Mouse (Mus musculus) heart, embryonic 11.5 days (tissue): ENCODE results near the gene Fignl1. TPM values are rescaled to one million over a fixed set of nuclear protein-coding genes. Genes with fewer than 3 reads are reported as not detected.

ENCODE experiments used
- ATAC-seq: fragments of 200-750 bp; cut with Nextera tagmentation; replicated peaks from 2 replicates; pipeline ENCODE4 v1.8.0; 2017; ENCODE audit warnings: moderate library complexity; ENCODE audit not compliant: insufficient number of reproducible peaks, low FRiP score, low TSS enrichment
- H3K27ac ChIP-seq: fragments of 300-500 bp; sonication (generic); 2 replicates; pipeline ENCODE4 v1.5.1; 2014; ENCODE audit warnings: mild to moderate bottlenecking, low read depth, low read length
- H3K27me3 ChIP-seq: fragments of 300-500 bp; sonication (generic); 2 replicates; pipeline ENCODE4 v1.6.1; 2014; ENCODE audit warnings: mild to moderate bottlenecking, low read length, mixed read lengths; ENCODE audit not compliant: control insufficient read depth, insufficient read depth
- H3K36me3 ChIP-seq: fragments of 300-500 bp; sonication (generic); 2 replicates; pipeline ENCODE4 v1.6.1; 2014; ENCODE audit warnings: mild to moderate bottlenecking, low read length, moderate library complexity, mixed read lengths; ENCODE audit not compliant: control insufficient read depth, insufficient read depth
- H3K4me1 ChIP-seq: fragments of 300-500 bp; sonication (generic); 2 replicates; pipeline ENCODE4 v1.6.1; 2014; ENCODE audit warnings: low read length; ENCODE audit not compliant: control insufficient read depth, insufficient read depth
- H3K4me2 ChIP-seq: fragments of 300-500 bp; sonication (generic); 2 replicates; pipeline ENCODE4 v1.6.1; 2014; ENCODE audit warnings: mild to moderate bottlenecking, moderate library complexity
- H3K4me3 ChIP-seq: fragments of 300-500 bp; sonication (generic); 2 replicates; pipeline ENCODE4 v1.5.1; 2014; ENCODE audit warnings: low read depth, low read length
- H3K9ac ChIP-seq: fragments of 300-500 bp; sonication (generic); 2 replicates; pipeline ENCODE4 v1.6.1; 2014; ENCODE audit warnings: mild to moderate bottlenecking, low read depth, low read length, moderate library complexity
- H3K9me3 ChIP-seq: fragments of 300-500 bp; sonication (generic); replicated peaks from 2 replicates; pipeline ENCODE4 v1.6.1; 2016; ENCODE audit warnings: low read length; ENCODE audit not compliant: control insufficient read depth
- WGBS: fragments of 180-500 bp; shearing (Covaris S2); extraction: QIAGEN DNeasy Blood & Tissue Kit; methylation state at CpG from one replicate; pipeline ENCODE4 v1.1.7; 2014; ENCODE audit not compliant: insufficient replicate concordance; 5-methylcytosine and 5-hydroxymethylcytosine counted together
- polyA plus RNA-seq: library from polyadenylated mRNA; unstranded; fragments of >200 nt; fragmentation: Nextera tagmentation; extraction: Ambion mirVana; gene quantifications from 2 replicates; pipeline ENCODE4 v1.2.1, GENCODE M21; 2014

The Fignl1 gene
- polyA plus RNA-seq, 1 experiment from 2014 or later, result 73.1 TPM

GRCm38 (mm10) chr11:11836713-11837370 lies 28.1 kb upstream of the Fignl1 start:
- peak; percentile 85 for ATAC-seq
- Histone ChIP-seq H3K9me3 (no peaks in the 10 kb centered on the region), H3K27ac (peak overlapping the region; percentile 92), H3K4me1 (peaks cover 75% of the 10 kb centered on the region), H3K4me3 (peak overlapping the region; percentile 16; the same call in 1 of the 2 replicates), H3K4me2 (peak overlapping the region; percentile 52), H3K36me3 (no peaks in the 10 kb centered on the region), H3K27me3 (no peaks in the 10 kb centered on the region), H3K9ac (peak overlapping the region; percentile 71)
- 5% methylated on average over 18 of the region's 18 CpGs for WGBS

GRCm38 (mm10) chr11:11836262-11836661 lies 27.5 kb upstream of the Fignl1 start:
- H3K9ac ChIP-seq, result peak overlapping the region; percentile 71
- H3K4me3 ChIP-seq, result no peak overlapping the region
- H3K9me3 ChIP-seq, result no peaks in the 10 kb centered on the region
- 13% methylated on average over 8 of the region's 8 CpGs for WGBS
- H3K4me1 ChIP-seq, result peaks cover 73% of the 10 kb centered on the region
- no peaks in the 10 kb centered on the region for H3K36me3 ChIP-seq
- H3K27me3 ChIP-seq, result no peaks in the 10 kb centered on the region
- H3K27ac ChIP-seq, result peak overlapping the region; percentile 92
- H3K4me2 ChIP-seq, result peak overlapping the region; percentile 52
- ATAC-seq, result no peak

- no peak for ATAC-seq
- 60% methylated on average over 4 of the region's 4 CpGs for WGBS
- H3K27me3 ChIP-seq, result no peaks in the 10 kb centered on the region
- H3K9ac ChIP-seq, result 0 out of 2 replicates have a peak overlapping the region, but pooled peaks have one; percentile 71
- peaks cover 72% of the 10 kb centered on the region for H3K4me1 ChIP-seq
- H3K36me3 ChIP-seq, result no peaks in the 10 kb centered on the region
- H3K9me3 ChIP-seq, result no peaks in the 10 kb centered on the region
- H3K4me3 ChIP-seq, result no peak overlapping the region
- no peak overlapping the region for H3K4me2 ChIP-seq
- H3K27ac ChIP-seq, result peak overlapping the region; percentile 92
These were observed 27.0 kb upstream of the Fignl1 start for GRCm38 (mm10) chr11:11835791-11836190.

- peak; percentile 39; the same call in 1 of the 2 replicates for ATAC-seq
- H3K36me3 ChIP-seq, result no peaks in the 10 kb centered on the region
- no peak overlapping the region for H3K4me3 ChIP-seq
- H3K9me3 ChIP-seq, result no peaks in the 10 kb centered on the region
- peak overlapping the region; percentile 92 for H3K27ac ChIP-seq
- no peak overlapping the region for H3K4me2 ChIP-seq
- H3K27me3 ChIP-seq, result no peaks in the 10 kb centered on the region
- 12% methylated on average over 6 of the region's 6 CpGs for WGBS
- peaks cover 72% of the 10 kb centered on the region for H3K4me1 ChIP-seq
- no peak overlapping the region for H3K9ac ChIP-seq
These were observed 26.6 kb upstream of the Fignl1 start for GRCm38 (mm10) chr11:11835361-11835760.

- no peak overlapping the region for H3K4me3 ChIP-seq
- H3K36me3 ChIP-seq, result no peaks in the 10 kb centered on the region
- no peak for ATAC-seq
- peak overlapping the region; percentile 63 for H3K9ac ChIP-seq
- no peak overlapping the region for H3K4me2 ChIP-seq
- peaks cover 73% of the 10 kb centered on the region for H3K4me1 ChIP-seq
- H3K27me3 ChIP-seq, result no peaks in the 10 kb centered on the region
- 39% methylated on average over 8 of the region's 8 CpGs for WGBS
- H3K27ac ChIP-seq, result peak overlapping the region; percentile 97
- no peaks in the 10 kb centered on the region for H3K9me3 ChIP-seq
These were observed 24.3 kb upstream of the Fignl1 start for GRCm38 (mm10) chr11:11833100-11833499.

GRCm38 (mm10) chr11:11832755-11833084 lies 24.0 kb upstream of the Fignl1 start:
- H3K4me3 ChIP-seq, result no peak overlapping the region
- ATAC-seq, result no peak
- peak overlapping the region; percentile 97 for H3K27ac ChIP-seq
- peaks cover 72% of the 10 kb centered on the region for H3K4me1 ChIP-seq
- no peak overlapping the region; the same call in 1 of the 2 replicates for H3K4me2 ChIP-seq
- H3K36me3 ChIP-seq, result no peaks in the 10 kb centered on the region
- 18% methylated on average over 6 of the region's 6 CpGs for WGBS
- no peaks in the 10 kb centered on the region for H3K9me3 ChIP-seq
- H3K27me3 ChIP-seq, result no peaks in the 10 kb centered on the region
- peak overlapping the region; percentile 63 for H3K9ac ChIP-seq

GRCm38 (mm10) chr11:11831940-11832754 lies 23.4 kb upstream of the Fignl1 start:
- WGBS, result 2% methylated on average over 6 of the region's 6 CpGs

GRCm38 (mm10) chr11:11831526-11831925 lies 22.8 kb upstream of the Fignl1 start:
- H3K4me3 ChIP-seq, result no peak overlapping the region
- 14% methylated on average over 6 of the region's 6 CpGs for WGBS
- H3K4me1 ChIP-seq, result peaks cover 60% of the 10 kb centered on the region
- H3K9ac ChIP-seq, result peak overlapping the region; percentile 63; the same call in 1 of the 2 replicates
- peak overlapping the region; percentile 97 for H3K27ac ChIP-seq
- ATAC-seq, result no peak
- no peaks in the 10 kb centered on the region for H3K9me3 ChIP-seq
- H3K36me3 ChIP-seq, result no peaks in the 10 kb centered on the region
- peak overlapping the region; percentile 6; the same call in 1 of the 2 replicates for H3K4me2 ChIP-seq
- no peaks in the 10 kb centered on the region for H3K27me3 ChIP-seq

More at GRCm38 (mm10) chr11:11831940-11832754, 23.4 kb upstream of the Fignl1 start:
- peak overlapping the region; percentile 63 for H3K9ac ChIP-seq
- ATAC-seq, result peak; percentile 16; the same call in 1 of the 2 replicates
- no peaks in the 10 kb centered on the region for H3K9me3 ChIP-seq
- H3K4me3 ChIP-seq, result no peak overlapping the region
- H3K27me3 ChIP-seq, result no peaks in the 10 kb centered on the region
- H3K27ac ChIP-seq, result peak overlapping the region; percentile 97
- peaks cover 67% of the 10 kb centered on the region for H3K4me1 ChIP-seq
- no peaks in the 10 kb centered on the region for H3K36me3 ChIP-seq
- H3K4me2 ChIP-seq, result peak overlapping the region; percentile 6; the same call in 1 of the 2 replicates
